Mouse (Mus musculus) spleen, adult 12 weeks (tissue): ENCODE results near the gene Nmnat1.
"Not testable (repeated sequence)": the region's sequence is repeated elsewhere in the genome, so short reads cannot be mapped to it uniquely, and the experiment has no call there.

ENCODE experiments used
- DNase-seq: peaks from one replicate; pipeline ENCODE4 v3.0.0; 2022; ENCODE audit warnings: low spot score

The Nmnat1 gene

GRCm38 (mm10) chr4:149489415-149490240 lies 4.6 kb upstream of the Nmnat1 start:
- no peak for DNase-seq

- DNase-seq: no peak
Measured at GRCm38 (mm10) chr4:149487729-149488128, 2.7 kb upstream of the Nmnat1 start.

GRCm38 (mm10) chr4:149485825-149486206 lies 814 bp upstream of the Nmnat1 start:
- DNase-seq: peak; percentile 12

- DNase-seq: no peak
Measured at GRCm38 (mm10) chr4:149484566-149484965, 436 bp downstream of the Nmnat1 start.

GRCm38 (mm10) chr4:149477078-149477477 lies 7.9 kb downstream of the Nmnat1 start, which contains the start of gene Tmem274:
Tmem274 (plus strand) TSS chr4:149477378.
- DNase-seq: no peak

- DNase-seq: no peak
Measured at GRCm38 (mm10) chr4:149475096-149475495, 9.9 kb downstream of the Nmnat1 start.

- DNase-seq: no peak
Measured at GRCm38 (mm10) chr4:149469557-149469956, 15.4 kb downstream of the Nmnat1 start.

- no peak for DNase-seq
Measured at GRCm38 (mm10) chr4:149463435-149463950, 21.5 kb downstream of the Nmnat1 start.

- no peak for DNase-seq
Measured at GRCm38 (mm10) chr4:149462305-149462971, 22.6 kb downstream of the Nmnat1 start.

GRCm38 (mm10) chr4:149461579-149462304 lies 23.3 kb downstream of the Nmnat1 start:
- no peak for DNase-seq

GRCm38 (mm10) chr4:149460475-149460874 lies 24.5 kb downstream of the Nmnat1 start:
- not testable (repeated sequence) for DNase-seq

- DNase-seq: no peak
Measured at GRCm38 (mm10) chr4:149459425-149459824, 25.6 kb downstream of the Nmnat1 start.

GRCm38 (mm10) chr4:149458526-149458925 lies 26.5 kb downstream of the Nmnat1 start:
- DNase-seq: no peak

- DNase-seq: no peak
Measured at GRCm38 (mm10) chr4:149457831-149458430, 27.1 kb downstream of the Nmnat1 start.

GRCm38 (mm10) chr4:149457163-149457562 lies 27.8 kb downstream of the Nmnat1 start:
- DNase-seq: not testable (repeated sequence)

GRCm38 (mm10) chr4:149454879-149455278 lies 30.1 kb downstream of the Nmnat1 start, which contains the start of gene Rbp7:
Rbp7 (minus strand) TSS chr4:149454978.
- no peak for DNase-seq

- DNase-seq: no peak
Measured at GRCm38 (mm10) chr4:149454263-149454662, 30.7 kb downstream of the Nmnat1 start.

GRCm38 (mm10) chr4:149453656-149454055 lies 31.3 kb downstream of the Nmnat1 start:
- DNase-seq: no peak

GRCm38 (mm10) chr4:149450636-149451035 lies 34.4 kb downstream of the Nmnat1 start:
- DNase-seq: no peak

GRCm38 (mm10) chr4:149446309-149446708 lies 38.7 kb downstream of the Nmnat1 start:
- DNase-seq: no peak

- no peak for DNase-seq
Measured at GRCm38 (mm10) chr4:149445868-149446267, 39.1 kb downstream of the Nmnat1 start.
